Mouse (Mus musculus): ENCODE data around the gene Mylpf. TPM values are rescaled to one million over a fixed set of nuclear protein-coding genes. Genes with fewer than 3 reads are reported as not detected.
A peak's percentile ranks its signal among the peaks of the same experiment; 100 is the strongest.

Gene Mylpf
- polyA plus RNA-seq, 1 experiment from 2014 or later = 47.4 TPM

DNA sequence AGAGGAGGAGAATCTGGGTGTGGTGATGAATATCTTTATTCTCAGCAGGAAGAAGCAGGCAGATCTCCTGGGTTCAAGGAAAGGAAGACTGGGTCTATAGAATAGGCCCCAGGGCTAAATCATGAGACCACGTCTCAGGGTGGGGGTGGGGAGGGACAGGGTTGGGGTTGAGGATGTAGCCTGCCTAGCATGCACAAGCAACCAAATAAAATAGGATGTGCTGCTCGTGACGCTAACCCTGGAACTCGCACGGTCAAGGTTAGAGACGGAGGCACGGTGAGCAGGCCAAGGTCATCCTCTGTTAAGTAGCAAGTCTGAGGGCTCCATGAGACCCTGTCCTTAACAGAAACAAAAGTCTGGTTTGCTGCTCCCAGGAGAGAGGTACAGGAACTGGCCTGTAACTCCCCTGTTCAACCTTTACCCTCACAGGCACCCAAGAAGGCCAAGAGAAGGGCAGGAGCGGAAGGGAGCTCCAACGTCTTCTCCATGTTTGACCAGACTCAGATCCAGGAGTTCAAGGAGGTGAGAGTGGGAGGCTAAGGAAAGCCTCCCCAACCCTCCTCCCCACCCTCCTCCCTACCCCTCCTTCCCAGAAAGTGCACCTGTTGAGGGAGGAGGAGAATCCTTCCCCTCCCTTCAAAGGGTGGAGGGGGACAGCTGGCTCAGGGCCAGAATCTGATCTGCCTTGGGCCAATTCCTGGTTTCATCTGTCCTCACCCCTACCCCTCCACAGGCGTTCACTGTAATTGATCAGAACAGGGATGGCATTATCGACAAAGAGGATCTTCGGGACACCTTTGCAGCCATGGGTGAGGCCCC, 4.0 kb downstream of the Mylpf start:
- no peaks in the 10 kb centered on the region for H3K9me3 ChIP-seq (ENCODE audit: control insufficient read depth, low read length)
- no peak overlapping the region for H3K9ac ChIP-seq (ENCODE audit: low read length)
- ATAC-seq (ENCODE audit: low read depth) = no peak
- 84% methylated on average over 12 of the region's 12 CpGs for WGBS
- no peak overlapping the region for H3K27ac ChIP-seq (ENCODE audit: low read length)
- no peak overlapping the region for H3K4me2 ChIP-seq (ENCODE audit: low read depth, low read length)
- no peaks in the 10 kb centered on the region for H3K27me3 ChIP-seq (ENCODE audit: control insufficient read depth, insufficient read depth, low read depth, low read length)
- no peak overlapping the region for H3K4me3 ChIP-seq (ENCODE audit: low read length)
- no peaks in the 10 kb centered on the region for H3K36me3 ChIP-seq (ENCODE audit: control insufficient read depth, insufficient read depth, low read length)
- H3K4me1 ChIP-seq (replicated peaks; ENCODE audit: control insufficient read depth, insufficient read depth, low read length) = peaks cover 7% of the 10 kb centered on the region

DNA sequence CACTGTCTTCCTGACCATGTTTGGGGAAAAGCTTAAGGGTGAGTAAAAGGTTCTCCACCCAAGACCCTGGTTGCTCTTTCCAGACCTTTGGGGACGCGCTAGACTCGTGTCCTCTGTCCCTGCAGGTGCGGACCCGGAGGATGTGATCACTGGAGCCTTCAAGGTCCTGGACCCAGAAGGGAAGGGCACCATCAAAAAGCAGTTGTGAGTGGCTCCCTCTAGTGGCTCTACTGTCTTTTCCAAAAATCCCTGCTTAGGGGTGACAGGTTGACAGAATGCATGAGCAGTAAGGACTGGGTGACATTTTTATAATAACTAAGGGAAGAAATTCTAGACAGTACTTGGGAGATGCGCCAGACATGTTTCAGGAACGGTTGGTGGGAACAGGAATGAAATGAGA, 4.8 kb downstream of the Mylpf start:
- no peak overlapping the region for H3K9ac ChIP-seq (ENCODE audit: low read length)
- H3K36me3 ChIP-seq (ENCODE audit: control insufficient read depth, insufficient read depth, low read length) = no peaks in the 10 kb centered on the region
- H3K4me2 ChIP-seq (ENCODE audit: low read depth, low read length) = no peak overlapping the region
- ATAC-seq (ENCODE audit: low read depth) = no peak
- H3K27ac ChIP-seq (ENCODE audit: low read length) = no peak overlapping the region
- H3K9me3 ChIP-seq (ENCODE audit: control insufficient read depth, low read length) = no peaks in the 10 kb centered on the region
- WGBS = 41% methylated on average over 7 of the region's 7 CpGs
- H3K4me3 ChIP-seq (ENCODE audit: low read length) = no peak overlapping the region
- H3K27me3 ChIP-seq (ENCODE audit: control insufficient read depth, insufficient read depth, low read depth, low read length) = no peaks in the 10 kb centered on the region
- peaks cover 7% of the 10 kb centered on the region for H3K4me1 ChIP-seq (replicated peaks; ENCODE audit: control insufficient read depth, insufficient read depth, low read length)

DNA sequence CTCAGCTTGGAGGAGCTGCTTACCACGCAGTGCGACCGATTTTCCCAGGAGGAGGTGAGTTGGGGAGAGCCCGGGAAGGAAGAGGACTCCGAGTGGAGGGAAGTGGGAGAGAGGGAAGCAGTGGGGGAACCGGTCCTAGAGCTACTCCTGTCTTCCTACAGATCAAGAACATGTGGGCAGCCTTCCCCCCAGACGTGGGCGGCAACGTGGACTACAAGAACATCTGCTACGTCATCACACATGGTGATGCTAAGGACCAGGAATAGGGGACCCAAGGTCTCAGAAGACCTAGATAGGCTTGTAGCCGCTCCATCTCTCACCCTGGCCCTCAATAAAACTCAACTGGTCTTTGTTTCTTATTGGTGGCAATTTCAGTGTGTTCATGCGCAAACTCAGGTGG, 5.2 kb downstream of the Mylpf start:
- Histone ChIP-seq H3K4me1 (replicated peaks; ENCODE audit: control insufficient read depth, insufficient read depth, low read length) (peaks cover 7% of the 10 kb centered on the region), H3K4me2 (ENCODE audit: low read depth, low read length) (no peak overlapping the region), H3K4me3 (ENCODE audit: low read length) (no peak overlapping the region), H3K27me3 (ENCODE audit: control insufficient read depth, insufficient read depth, low read depth, low read length) (no peaks in the 10 kb centered on the region), H3K9me3 (ENCODE audit: control insufficient read depth, low read length) (no peaks in the 10 kb centered on the region), H3K9ac (ENCODE audit: low read length) (no peak overlapping the region), H3K27ac (ENCODE audit: low read length) (no peak overlapping the region), H3K36me3 (ENCODE audit: control insufficient read depth, insufficient read depth, low read length) (no peaks in the 10 kb centered on the region)
- ATAC-seq (ENCODE audit: low read depth) = no peak
- WGBS = 54% methylated on average over 12 of the region's 12 CpGs

DNA sequence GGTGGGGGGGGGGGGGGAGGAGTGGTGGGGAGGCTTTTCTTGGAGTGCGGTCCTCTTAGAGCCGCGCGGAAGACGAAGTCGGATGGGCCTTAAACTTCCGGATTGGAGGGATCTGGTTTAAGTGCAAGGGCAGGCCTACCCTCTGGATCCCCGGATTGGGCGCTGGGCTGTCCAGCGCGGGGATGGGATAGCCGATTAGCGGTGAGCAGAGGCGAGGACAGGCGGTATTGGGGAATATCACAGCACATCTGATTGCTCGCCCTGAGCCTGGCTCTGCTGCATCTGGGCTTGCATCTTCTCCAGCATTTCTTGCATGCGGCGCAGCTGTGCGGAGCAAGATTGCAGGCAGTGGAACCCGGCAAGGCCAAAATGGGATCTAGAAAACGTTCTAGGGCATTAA, 5.8 kb downstream of the Mylpf start:
- Histone ChIP-seq H3K4me1 (replicated peaks; ENCODE audit: control insufficient read depth, insufficient read depth, low read length) (peaks cover 5% of the 10 kb centered on the region), H3K9me3 (ENCODE audit: control insufficient read depth, low read length) (no peaks in the 10 kb centered on the region), H3K4me3 (ENCODE audit: low read length) (peak overlapping the region; percentile 40), H3K9ac (ENCODE audit: low read length) (peak overlapping the region; percentile 72), H3K36me3 (ENCODE audit: control insufficient read depth, insufficient read depth, low read length) (no peaks in the 10 kb centered on the region), H3K27ac (ENCODE audit: low read length) (no peak overlapping the region), H3K4me2 (ENCODE audit: low read depth, low read length) (peak overlapping the region; percentile 70), H3K27me3 (ENCODE audit: control insufficient read depth, insufficient read depth, low read depth, low read length) (no peaks in the 10 kb centered on the region)
- ATAC-seq (ENCODE audit: low read depth) = no peak
- 47% methylated on average over 21 of the region's 21 CpGs for WGBS

DNA sequence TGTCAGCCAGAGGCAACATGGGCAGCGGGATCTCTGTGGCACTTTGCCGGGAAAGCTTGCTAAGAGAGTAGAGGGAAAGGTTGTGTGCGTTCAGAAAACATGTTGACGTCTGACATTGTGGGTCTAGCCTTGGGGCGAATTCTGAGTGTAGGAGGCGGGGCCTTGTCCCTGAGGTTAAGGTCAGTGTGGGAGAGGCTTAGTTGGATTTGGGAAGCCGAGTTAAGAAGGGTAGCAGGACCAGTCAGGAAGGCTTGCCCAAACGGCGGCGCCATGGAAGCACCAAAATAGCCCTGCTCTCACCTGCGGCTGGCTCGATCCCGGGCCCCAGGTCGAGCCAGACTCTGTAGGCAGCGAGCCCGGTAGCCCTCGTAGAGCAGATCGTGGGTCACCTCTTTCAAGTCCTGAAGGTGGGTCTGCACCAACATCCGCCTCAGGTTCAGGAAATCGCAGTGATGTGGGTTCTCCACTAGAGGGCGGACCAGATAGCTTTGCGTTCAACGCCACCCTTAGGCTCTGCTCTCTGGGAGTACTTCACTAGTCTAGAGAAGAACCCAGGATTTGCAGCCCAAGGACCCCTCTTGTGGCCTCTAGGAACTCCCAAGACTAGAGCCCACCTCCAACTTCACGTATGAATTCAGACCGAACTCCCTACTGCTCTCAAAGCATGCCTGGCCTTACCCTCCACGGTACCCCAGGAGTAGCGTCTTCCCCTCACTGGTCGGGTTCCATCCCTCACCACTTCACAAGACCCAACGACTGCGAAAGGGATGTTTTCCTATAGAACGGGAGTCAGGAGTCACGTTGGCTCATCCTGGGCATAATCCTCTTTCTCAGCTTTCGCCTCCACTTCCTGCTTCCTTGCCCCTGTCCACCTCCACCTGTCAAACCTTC, 6.5 kb downstream of the Mylpf start:
- Histone ChIP-seq H3K9me3 (ENCODE audit: control insufficient read depth, low read length) (no peaks in the 10 kb centered on the region), H3K4me3 (ENCODE audit: low read length) (peak overlapping the region; percentile 40), H3K4me1 (replicated peaks; ENCODE audit: control insufficient read depth, insufficient read depth, low read length) (peaks cover 3% of the 10 kb centered on the region; the same call in 1 of the 2 replicates), H3K27me3 (ENCODE audit: control insufficient read depth, insufficient read depth, low read depth, low read length) (no peaks in the 10 kb centered on the region), H3K36me3 (ENCODE audit: control insufficient read depth, insufficient read depth, low read length) (no peaks in the 10 kb centered on the region), H3K9ac (ENCODE audit: low read length) (peak overlapping the region; percentile 72), H3K27ac (ENCODE audit: low read length) (no peak overlapping the region), H3K4me2 (ENCODE audit: low read depth, low read length) (peak overlapping the region; percentile 70)
- WGBS = 26% methylated on average over 33 of the region's 33 CpGs
- ATAC-seq (ENCODE audit: low read depth) = peak; percentile 53; the same call in 1 of the 2 replicates

DNA sequence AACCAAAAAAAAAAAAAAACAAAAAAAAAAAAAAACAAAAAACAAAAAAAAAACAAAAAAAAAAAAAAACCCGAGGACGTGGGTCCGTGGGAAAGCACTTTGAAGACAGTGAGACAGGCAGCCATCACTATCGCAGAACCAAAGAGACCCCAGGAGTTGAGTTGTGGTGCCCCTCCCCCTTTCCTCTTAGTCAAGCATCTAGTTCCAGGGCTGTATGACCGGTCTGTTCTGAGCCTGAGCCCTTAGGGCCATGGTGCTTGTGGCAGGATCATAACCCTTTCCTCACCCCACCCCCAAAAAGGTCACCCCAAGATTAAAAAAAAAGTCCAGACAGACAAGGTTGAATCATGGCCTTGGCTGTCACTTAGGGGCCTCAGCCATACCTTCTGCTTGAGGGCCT, 7.6 kb downstream of the Mylpf start:
- no peak for ATAC-seq (ENCODE audit: low read depth)
- no peak overlapping the region for H3K4me2 ChIP-seq (ENCODE audit: low read depth, low read length)

DNA sequence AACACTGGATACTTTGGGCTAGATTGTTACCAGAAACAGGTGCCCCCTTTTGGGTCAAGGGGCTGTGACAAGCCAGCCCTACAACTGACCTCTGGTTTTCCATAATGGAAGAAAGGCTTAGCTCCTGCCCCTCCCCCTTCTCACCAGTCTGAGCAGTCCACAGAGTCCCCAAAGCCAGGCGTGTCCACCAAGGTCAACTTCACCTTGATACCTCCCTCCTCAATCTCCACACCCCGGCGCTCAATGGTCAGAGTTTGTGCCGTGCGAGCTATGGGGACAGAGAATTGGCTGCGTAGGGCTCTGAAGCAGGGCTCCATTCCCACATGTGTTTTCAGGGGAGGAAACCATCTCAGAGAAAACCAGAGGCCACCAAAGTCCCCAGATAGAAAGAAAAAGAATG, 8.8 kb downstream of the Mylpf start:
- Histone ChIP-seq H3K9me3 (ENCODE audit: control insufficient read depth, low read length) (0 out of 2 replicates have a peak, but pooled peaks cover 3% of the 10 kb centered on the region), H3K36me3 (ENCODE audit: control insufficient read depth, insufficient read depth, low read length) (no peaks in the 10 kb centered on the region), H3K4me2 (ENCODE audit: low read depth, low read length) (no peak overlapping the region), H3K27me3 (ENCODE audit: control insufficient read depth, insufficient read depth, low read depth, low read length) (no peaks in the 10 kb centered on the region), H3K9ac (ENCODE audit: low read length) (no peak overlapping the region), H3K4me3 (ENCODE audit: low read length) (no peak overlapping the region), H3K27ac (ENCODE audit: low read length) (no peak overlapping the region), H3K4me1 (replicated peaks; ENCODE audit: control insufficient read depth, insufficient read depth, low read length) (peaks cover 3% of the 10 kb centered on the region; the same call in 1 of the 2 replicates)
- 82% methylated on average over 6 of the region's 6 CpGs for WGBS
- no peak for ATAC-seq (ENCODE audit: low read depth)

More for the DNA sequence above, 7.6 kb downstream of the Mylpf start:
- Histone ChIP-seq H3K4me3 (ENCODE audit: low read length) (no peak overlapping the region), H3K4me1 (replicated peaks; ENCODE audit: control insufficient read depth, insufficient read depth, low read length) (peaks cover 3% of the 10 kb centered on the region; the same call in 1 of the 2 replicates), H3K9ac (ENCODE audit: low read length) (no peak overlapping the region), H3K36me3 (ENCODE audit: control insufficient read depth, insufficient read depth, low read length) (no peaks in the 10 kb centered on the region), H3K27ac (ENCODE audit: low read length) (no peak overlapping the region), H3K9me3 (ENCODE audit: control insufficient read depth, low read length) (no peaks in the 10 kb centered on the region), H3K27me3 (ENCODE audit: control insufficient read depth, insufficient read depth, low read depth, low read length) (no peaks in the 10 kb centered on the region)
- 81% methylated on average over 5 of the region's 5 CpGs for WGBS

DNA sequence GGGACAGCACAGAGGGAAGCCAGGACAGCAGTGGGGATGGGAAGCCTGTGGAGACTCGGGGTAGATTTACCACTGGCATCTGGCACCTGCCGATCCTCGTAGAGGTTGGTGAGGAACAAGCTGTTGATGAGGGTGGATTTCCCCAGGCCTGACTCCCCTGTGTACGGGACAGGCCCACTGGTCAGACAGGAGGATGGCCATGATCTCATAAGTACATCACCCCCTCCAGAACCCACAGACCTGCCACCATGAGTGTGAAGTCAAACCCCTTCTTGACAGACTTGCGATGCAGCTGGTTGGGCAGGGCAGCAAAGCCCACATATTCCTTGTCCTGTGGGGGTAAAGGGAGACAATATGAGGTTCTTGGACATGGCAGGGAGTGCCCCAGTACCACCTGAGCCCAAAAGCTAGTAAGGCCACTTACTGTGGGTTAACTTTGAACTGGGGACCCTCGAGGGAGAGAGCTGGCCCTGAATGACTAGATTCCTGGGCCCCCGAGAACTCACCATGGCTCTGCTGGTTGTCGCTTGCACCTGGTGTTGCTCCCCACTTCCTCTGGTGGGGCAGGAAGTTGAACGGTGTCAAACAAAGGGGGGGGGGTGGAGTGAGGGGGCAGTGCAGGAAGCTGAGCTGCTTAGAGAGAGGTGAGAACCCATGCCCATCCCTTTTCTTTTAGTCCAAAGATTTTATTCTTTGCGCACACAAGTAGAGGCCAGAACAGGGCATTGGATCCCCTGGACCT, 9.4 kb downstream of the Mylpf start:
- Histone ChIP-seq H3K9ac (ENCODE audit: low read length) (no peak overlapping the region), H3K36me3 (ENCODE audit: control insufficient read depth, insufficient read depth, low read length) (no peaks in the 10 kb centered on the region), H3K9me3 (ENCODE audit: control insufficient read depth, low read length) (0 out of 2 replicates have a peak, but pooled peaks cover 3% of the 10 kb centered on the region), H3K27me3 (ENCODE audit: control insufficient read depth, insufficient read depth, low read depth, low read length) (no peaks in the 10 kb centered on the region), H3K4me3 (ENCODE audit: low read length) (no peak overlapping the region), H3K4me2 (ENCODE audit: low read depth, low read length) (no peak overlapping the region), H3K4me1 (replicated peaks; ENCODE audit: control insufficient read depth, insufficient read depth, low read length) (peaks cover 3% of the 10 kb centered on the region; the same call in 1 of the 2 replicates), H3K27ac (ENCODE audit: low read length) (no peak overlapping the region)
- 56% methylated on average over 10 of the region's 10 CpGs for WGBS
- no peak for ATAC-seq (ENCODE audit: low read depth)

Measured in lung, embryonic 16.5 days (tissue).